Mouse (Mus musculus) G1E (cell line): ENCODE results near the gene Gm11034.

Experiments used
- CTCF ChIP-seq: IDR thresholded peaks from 2 replicates; pipeline ENCODE4 v1.5.1; 2012; ENCODE audit warnings: low read depth, low read length, inconsistent platforms, mixed read lengths
- GATA1 ChIP-seq: IDR thresholded peaks from 2 replicates; pipeline ENCODE4 v1.6.1; 2012; ENCODE audit warnings: borderline replicate concordance, low read length, inconsistent platforms, mixed read lengths
- GATA2 ChIP-seq: IDR thresholded peaks from 2 replicates; pipeline ENCODE4 v1.6.1; 2012; ENCODE audit warnings: low read depth, low read length, inconsistent platforms, borderline replicate concordance
- POLR2AphosphoS5 ChIP-seq: IDR thresholded peaks from 2 replicates; pipeline ENCODE4 v1.6.1; 2012; ENCODE audit warnings: low read depth, low read length, inconsistent platforms; ENCODE audit not compliant: insufficient replicate concordance
- TAL1 ChIP-seq: conservative IDR thresholded peaks from 2 replicates; pipeline ENCODE4 v1.6.1; 2012; ENCODE audit warnings: low read depth, low read length, inconsistent platforms, mixed read lengths

GRCm38 (mm10) chr8:72189417-72190214 lies 23.8 kb downstream of the Gm11034 start, which contains the start of gene Hsh2d:
- TF ChIP-seq CTCF: no peak
- no peak for TF ChIP-seq GATA1
- TF ChIP-seq GATA2: no peak
- no peak for TF ChIP-seq TAL1
- TF ChIP-seq POLR2AphosphoS5: no peak
